Mouse (Mus musculus): ENCODE results near the gene Olfr46. TPM values are rescaled to one million over a fixed set of nuclear protein-coding genes. Genes with fewer than 3 reads are reported as not detected.
"Not testable (repeated sequence)": the region's sequence is repeated elsewhere in the genome, so short reads cannot be mapped to it uniquely, and the experiment has no call there.

Gene Olfr46
- polyA plus RNA-seq (2015; fragmentation: Nextera tagmentation; extraction: Ambion mirVana) = 0.01 and 0.03 TPM in 2 replicates

GRCm38 (mm10) chr7:140600969-140601368 is at the start of gene Olfr46:
Olfr46 (plus strand) TSS chr7:140601269.
- WGBS = 84% methylated on average over 2 of the region's 2 CpGs
- H3K36me3 ChIP-seq; H3K4me2 ChIP-seq (replicated peaks); ATAC-seq; H3K9ac ChIP-seq (replicated peaks); H3K4me3 ChIP-seq (replicated peaks); H3K27me3 ChIP-seq; H3K9me3 ChIP-seq; H3K27ac ChIP-seq; H3K4me1 ChIP-seq (replicated peaks): not testable (repeated sequence)

GRCm38 (mm10) chr7:140567586-140567985 is 33.5 kb upstream of the Olfr46 start, which contains the start of gene Olfr538:
Olfr538 (plus strand) TSS chr7:140567886.
- Histone ChIP-seq H3K27ac (no peak within 1 kb of the TSS), H3K36me3 (no peaks in the 10 kb centered on the region), H3K27me3 (no peaks in the 10 kb centered on the region), H3K4me3 (replicated peaks) (no peak within 1 kb of the TSS), H3K9me3 (no peaks in the 10 kb centered on the region), H3K9ac (replicated peaks) (no peak within 1 kb of the TSS), H3K4me1 (replicated peaks) (no peaks in the 10 kb centered on the region), H3K4me2 (replicated peaks) (no peak within 1 kb of the TSS)
- no peak for ATAC-seq
- 59% methylated on average over 3 of the region's 3 CpGs for WGBS

DNA sequence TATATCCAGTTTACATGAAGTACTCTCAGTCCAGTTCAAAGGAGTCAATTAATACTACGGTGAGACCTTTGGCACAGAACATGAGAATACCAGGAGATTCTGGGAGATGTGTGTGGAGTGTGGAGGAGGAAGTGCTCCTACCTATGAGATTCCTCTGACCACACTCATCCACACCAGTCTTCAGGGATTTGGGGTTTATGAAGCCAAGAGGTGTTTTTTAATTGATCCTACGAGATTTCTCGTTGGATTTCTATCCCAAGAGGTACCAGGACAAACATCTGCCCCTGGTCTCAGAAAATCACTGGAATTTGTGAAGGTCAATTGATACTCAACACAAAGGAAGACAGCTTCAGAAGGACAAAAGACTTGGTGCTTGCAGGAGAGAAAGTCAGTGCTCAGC is 27.6 kb downstream of the Olfr46 start, which contains the start of gene Olfr61:
Olfr61 (plus strand) TSS at position 301 of the 400 bp plus-strand sequence.
- not testable (repeated sequence) for H3K4me1 ChIP-seq (replicated peaks); H3K27me3 ChIP-seq; H3K27ac ChIP-seq; H3K36me3 ChIP-seq; H3K4me2 ChIP-seq (replicated peaks); H3K9ac ChIP-seq (replicated peaks); H3K9me3 ChIP-seq; H3K4me3 ChIP-seq (replicated peaks); ATAC-seq
- 92% methylated on average over 3 of the region's 3 CpGs for WGBS

- Histone ChIP-seq H3K9ac (replicated peaks) (no peak overlapping the region), H3K36me3 (no peaks in the 10 kb centered on the region), H3K27ac (no peak overlapping the region), H3K4me3 (replicated peaks) (no peak overlapping the region), H3K4me1 (replicated peaks) (no peaks in the 10 kb centered on the region), H3K27me3 (no peaks in the 10 kb centered on the region), H3K4me2 (replicated peaks) (no peak overlapping the region), H3K9me3 (no peaks in the 10 kb centered on the region)
- WGBS = 48% methylated on average over 1 of the region's 1 CpGs
- no peak for ATAC-seq
These were observed 29.5 kb downstream of the Olfr46 start for GRCm38 (mm10) chr7:140630559-140630958.

DNA sequence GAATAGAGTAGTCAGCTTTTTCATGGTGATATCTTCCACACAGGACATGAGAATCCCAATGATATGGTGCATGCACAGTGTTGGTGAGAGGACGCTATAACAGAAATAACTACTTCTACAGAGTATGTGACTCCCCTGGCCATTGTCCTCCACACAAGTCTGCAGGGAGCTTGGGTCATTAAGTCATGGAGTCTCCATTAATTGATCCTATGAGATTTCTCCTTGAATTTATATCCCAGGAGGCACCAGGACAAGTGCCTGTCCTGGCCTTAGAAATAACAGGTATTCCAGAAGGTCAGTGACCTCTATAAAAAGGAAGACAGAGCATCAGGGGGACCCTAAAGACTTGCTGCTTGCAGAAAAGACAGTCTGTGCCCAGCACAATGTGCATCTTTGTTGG is 45.1 kb downstream of the Olfr46 start, which contains the start of gene Olfr53:
Olfr53 (plus strand) TSS at position 301 of the 400 bp plus-strand sequence.
- Histone ChIP-seq H3K9me3 (no peaks in the 10 kb centered on the region), H3K4me1 (replicated peaks) (no peaks in the 10 kb centered on the region), H3K9ac (replicated peaks) (no peak within 1 kb of the TSS), H3K4me3 (replicated peaks) (no peak within 1 kb of the TSS), H3K27ac (no peak within 1 kb of the TSS), H3K4me2 (replicated peaks) (no peak within 1 kb of the TSS), H3K27me3 (no peaks in the 10 kb centered on the region), H3K36me3 (no peaks in the 10 kb centered on the region)
- WGBS = 84% methylated on average over 1 of the region's 1 CpGs
- no peak for ATAC-seq

GRCm38 (mm10) chr7:140659630-140660029 is 58.6 kb downstream of the Olfr46 start, which contains the start of gene Olfr539:
Olfr539 (plus strand) TSS chr7:140659930.
- Histone ChIP-seq H3K9ac (replicated peaks) (no peak within 1 kb of the TSS), H3K36me3 (no peaks in the 10 kb centered on the region), H3K9me3 (no peaks in the 10 kb centered on the region), H3K27ac (no peak within 1 kb of the TSS), H3K4me2 (replicated peaks) (no peak within 1 kb of the TSS), H3K27me3 (no peaks in the 10 kb centered on the region), H3K4me3 (replicated peaks) (no peak within 1 kb of the TSS), H3K4me1 (replicated peaks) (no peaks in the 10 kb centered on the region)
- WGBS = 78% methylated on average over 4 of the region's 4 CpGs
- no peak for ATAC-seq

Other genes starting within 250 kb of the Olfr46 start
- not detected in 2 replicates for gene Olfr60, start 239.6 kb upstream of the Olfr46 start, polyA plus RNA-seq (2015; fragmentation: Nextera tagmentation; extraction: Ambion mirVana)
- gene Olfr530, start 224.9 kb upstream of the Olfr46 start, polyA plus RNA-seq (2015; fragmentation: Nextera tagmentation; extraction: Ambion mirVana) = not detected in 2 replicates
- not detected in 2 replicates for gene Olfr531, start 198.4 kb upstream of the Olfr46 start, polyA plus RNA-seq (2015; fragmentation: Nextera tagmentation; extraction: Ambion mirVana)
- not detected in 2 replicates for gene Olfr532, start 179.6 kb upstream of the Olfr46 start, polyA plus RNA-seq (2015; fragmentation: Nextera tagmentation; extraction: Ambion mirVana)
- not detected in 2 replicates for gene Olfr533, start 137.9 kb upstream of the Olfr46 start, polyA plus RNA-seq (2015; fragmentation: Nextera tagmentation; extraction: Ambion mirVana)
- not detected in 2 replicates for gene Olfr535, start 117.1 kb upstream of the Olfr46 start, polyA plus RNA-seq (2015; fragmentation: Nextera tagmentation; extraction: Ambion mirVana)
- gene Olfr536, start 93.9 kb upstream of the Olfr46 start, polyA plus RNA-seq (2015; fragmentation: Nextera tagmentation; extraction: Ambion mirVana) = not detected in 2 replicates
- gene Olfr538, start 33.4 kb upstream of the Olfr46 start, polyA plus RNA-seq (2015; fragmentation: Nextera tagmentation; extraction: Ambion mirVana) = not detected in 2 replicates
- not detected in 2 replicates for gene Olfr61, start 27.7 kb downstream of the Olfr46 start, polyA plus RNA-seq (2015; fragmentation: Nextera tagmentation; extraction: Ambion mirVana)
- not detected in 2 replicates for gene Olfr53, start 45.2 kb downstream of the Olfr46 start, polyA plus RNA-seq (2015; fragmentation: Nextera tagmentation; extraction: Ambion mirVana)
- gene Olfr539, start 58.7 kb downstream of the Olfr46 start, polyA plus RNA-seq (2015; fragmentation: Nextera tagmentation; extraction: Ambion mirVana) = 0.01 TPM in 1 of 2 replicates, not detected in the other
- not detected in 2 replicates for gene Olfr45, start 80.7 kb downstream of the Olfr46 start, polyA plus RNA-seq (2015; fragmentation: Nextera tagmentation; extraction: Ambion mirVana)
- gene Olfr541, start 96.0 kb downstream of the Olfr46 start, polyA plus RNA-seq (2015; fragmentation: Nextera tagmentation; extraction: Ambion mirVana) = not detected in 2 replicates
- not detected in 2 replicates for gene Cyp2e1, start 162.5 kb downstream of the Olfr46 start, polyA plus RNA-seq (2015; fragmentation: Nextera tagmentation; extraction: Ambion mirVana)
- 0.22 and 0.24 TPM in 2 replicates for gene Syce1, start 186.6 kb downstream of the Olfr46 start, polyA plus RNA-seq (2015; fragmentation: Nextera tagmentation; extraction: Ambion mirVana)
- 20.4 and 24.4 TPM in 2 replicates for gene Zfp941, start 220.9 kb downstream of the Olfr46 start, polyA plus RNA-seq (2015; fragmentation: Nextera tagmentation; extraction: Ambion mirVana)
- gene Urah, start 233.7 kb downstream of the Olfr46 start, polyA plus RNA-seq (2015; fragmentation: Nextera tagmentation; extraction: Ambion mirVana) = not detected in 2 replicates
- not detected in 2 replicates for gene Scgb1c1, start 244.3 kb downstream of the Olfr46 start, polyA plus RNA-seq (2015; fragmentation: Nextera tagmentation; extraction: Ambion mirVana)
- gene Odf3, start 246.5 kb downstream of the Olfr46 start, polyA plus RNA-seq (2015; fragmentation: Nextera tagmentation; extraction: Ambion mirVana) = 0.13 TPM in 1 of 2 replicates, not detected in the other